Mouse (Mus musculus) telencephalon, adult 2 months (tissue): Measurements from ENCODE around the gene Cenpm.

Experiments used
- DNase-seq: peaks from one replicate; pipeline ENCODE4 v3.0.0-alpha.2; 2011; ENCODE audit warnings: low read depth, low spot score

Cenpm gene

DNA sequence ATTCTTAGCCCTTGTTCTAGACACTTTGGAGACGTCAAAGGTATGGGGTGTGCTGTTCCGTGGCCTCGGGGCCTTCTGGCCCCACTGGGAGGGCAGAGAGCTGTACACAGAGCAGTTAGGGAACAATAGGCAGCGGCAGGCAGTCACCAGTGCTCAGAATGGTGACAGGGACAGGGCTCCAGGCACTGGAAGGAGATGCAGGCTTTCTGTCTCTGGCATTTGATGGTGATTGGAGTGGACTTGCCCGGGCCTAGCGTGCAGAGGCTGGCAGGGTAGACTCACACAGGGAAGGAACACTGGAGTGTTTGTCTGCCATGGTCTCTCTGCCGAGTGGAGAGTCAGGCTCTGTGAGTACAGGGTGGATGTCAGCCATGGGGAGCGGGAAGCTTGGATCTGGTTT is 51.9 kb downstream of the Cenpm start:
- no peak for DNase-seq

GRCm38 (mm10) chr15:82188481-82189240 is 55.9 kb downstream of the Cenpm start:
- no peak for DNase-seq

DNA sequence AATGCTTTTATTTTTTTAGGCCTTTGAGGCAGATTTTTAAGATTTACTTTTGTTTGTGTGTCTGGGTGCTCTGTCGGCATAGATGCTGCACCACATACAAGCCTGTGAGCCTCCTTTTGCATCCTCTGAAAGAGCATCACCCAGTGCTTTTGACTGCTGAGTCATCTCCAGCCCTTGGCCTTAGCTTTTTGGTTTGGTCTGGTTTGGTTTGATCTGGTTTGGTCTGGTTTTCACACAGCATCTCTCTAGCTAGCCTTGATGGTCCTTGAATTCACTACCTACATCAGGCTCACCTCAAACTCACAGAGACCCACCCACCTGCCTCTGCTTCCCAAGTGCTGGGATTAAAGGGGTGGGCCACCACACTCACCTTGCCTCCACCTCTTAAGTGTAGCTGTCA is 56.6 kb downstream of the Cenpm start:
- DNase-seq, result no peak

- DNase-seq, result no peak
Measured at GRCm38 (mm10) chr15:82187401-82187800, 57.1 kb downstream of the Cenpm start.

- DNase-seq, result no peak
Measured at GRCm38 (mm10) chr15:82186931-82187330, 57.6 kb downstream of the Cenpm start.

GRCm38 (mm10) chr15:82186131-82186530 is 58.4 kb downstream of the Cenpm start:
- DNase-seq, result no peak

DNA sequence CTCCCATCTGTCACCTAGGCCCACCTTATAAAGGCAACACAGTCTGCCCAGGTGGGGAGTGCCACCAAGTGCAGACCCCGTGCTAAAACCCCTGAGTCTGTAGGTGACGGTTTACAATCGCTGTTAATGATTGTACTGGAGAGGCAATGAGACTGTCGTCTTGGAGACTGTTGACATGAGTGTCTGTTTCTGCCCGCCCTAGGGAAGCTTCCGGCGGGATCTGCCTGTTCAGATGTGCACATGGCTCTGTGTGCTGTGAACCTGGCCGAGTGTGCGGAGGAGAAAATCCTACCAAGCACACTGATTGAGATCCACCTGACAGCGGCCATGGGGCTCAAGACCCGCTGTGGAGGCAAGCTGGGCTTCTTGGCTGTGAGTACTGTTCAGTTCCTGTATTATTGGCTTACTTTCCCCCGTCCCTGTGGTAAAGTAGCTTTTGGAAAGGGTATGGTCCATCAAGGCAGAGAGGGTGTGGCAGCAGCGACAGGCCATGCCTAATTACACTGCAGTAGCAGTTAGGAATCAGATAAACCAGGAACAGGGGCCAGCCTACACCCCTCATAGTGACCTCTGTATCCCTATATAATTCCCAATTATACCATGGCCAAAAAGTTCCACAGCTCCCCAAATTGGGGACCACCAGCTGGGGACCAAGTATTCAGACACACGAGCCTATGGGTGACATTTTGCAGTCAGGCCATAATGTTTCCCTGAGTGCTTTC is 59.3 kb downstream of the Cenpm start:
- no peak for DNase-seq

DNA sequence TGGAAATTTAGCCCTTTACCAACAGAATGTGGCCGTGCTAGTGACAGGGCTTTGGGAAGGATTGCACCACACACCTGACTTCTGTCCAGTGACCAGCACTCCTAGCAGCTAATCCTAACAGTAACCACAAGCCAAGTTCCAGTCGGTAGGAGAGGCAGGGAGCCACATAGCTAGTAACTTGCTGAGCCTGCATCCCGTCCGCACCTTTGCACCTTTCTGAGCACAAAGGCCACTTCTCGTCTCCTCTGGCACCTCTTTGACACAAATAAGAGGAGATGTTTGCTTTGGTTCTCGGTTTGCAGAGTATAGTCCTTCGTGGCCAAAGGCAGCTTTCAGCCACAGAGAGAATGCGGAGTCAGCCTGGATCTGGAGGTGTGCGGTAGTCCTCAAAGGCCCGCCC is 59.9 kb downstream of the Cenpm start:
- DNase-seq, result no peak

- no peak for DNase-seq
Measured at GRCm38 (mm10) chr15:82184183-82184582, 60.4 kb downstream of the Cenpm start.
